In genomic region chr4:59000614-59001013, GRCm38 (mm10) we compare ENCODE assay signal across 8 mouse cellular contexts. TPM values are rescaled to one million over a fixed set of nuclear protein-coding genes. Genes with fewer than 3 reads are reported as not detected.
DNase-seq lines count a peak whose midpoint lies in the region; ATAC-seq lines count a peak whose summit lies in the region.

No protein-coding gene starts in this region.

- H3K36me3 ChIP-seq in heart, embryonic 11.5 days (ENCODE audit: control insufficient read depth, insufficient read depth, low read length): no peaks in the 10 kb centered on the region
- H3K36me3 ChIP-seq in limb, embryonic 10.5 days: no peaks in the 10 kb centered on the region
- no peaks in the 10 kb centered on the region for H3K36me3 ChIP-seq in splenic B cell, adult 2 months (ENCODE audit: control insufficient read depth, insufficient read depth, low read length, poor library complexity, severe bottlenecking)

- no peak overlapping the region for H3K9ac ChIP-seq in heart, embryonic 11.5 days (ENCODE audit: low read depth, low read length)

- no peaks in the 10 kb centered on the region for H3K9me3 ChIP-seq in heart, embryonic 11.5 days (replicated peaks; ENCODE audit: control insufficient read depth, low read length)
- no peaks in the 10 kb centered on the region for H3K9me3 ChIP-seq in limb, embryonic 10.5 days (replicated peaks)

- H3K27ac ChIP-seq in heart, embryonic 11.5 days (ENCODE audit: low read depth, low read length): no peak overlapping the region
- no peak overlapping the region for H3K27ac ChIP-seq in limb, embryonic 10.5 days

- peak; percentile 16 to 44 for DNase-seq in heart, postnatal 10 days
- DNase-seq in A20 (ENCODE audit: low read depth, low spot score) (peak; percentile 89), ZHBTc4 (ENCODE audit: low read depth, low spot score) (peak; percentile 88)
- peak; percentile 43 for DNase-seq in limb, embryonic 10.5 days (ENCODE audit: low spot score)
- peak; percentile 89 for DNase-seq in splenic B cell, adult 2 months (ENCODE audit: low read depth, low spot score)
- no peak for DNase-seq in left cerebral cortex, adult 11 months (ENCODE audit: low spot score)
- no peak for DNase-seq in urinary bladder, adult 2 months (ENCODE audit: low spot score)

- intact Hi-C loops in heart, postnatal 10 days (cut with DNase I): no loop called here

- WGBS in heart, embryonic 11.5 days (ENCODE audit: insufficient replicate concordance): 2% methylated on average over 2 of the region's 2 CpGs
- 4% methylated on average over 2 of the region's 2 CpGs for WGBS in limb, embryonic 10.5 days

- H3K27me3 ChIP-seq in heart, embryonic 11.5 days (ENCODE audit: control insufficient read depth, insufficient read depth, low read length): no peaks in the 10 kb centered on the region
- H3K27me3 ChIP-seq in limb, embryonic 10.5 days (ENCODE audit: low read depth, poor library complexity, severe bottlenecking): no peaks in the 10 kb centered on the region
- H3K27me3 ChIP-seq in splenic B cell, adult 2 months (ENCODE audit: control insufficient read depth, insufficient read depth, low read length, poor library complexity, severe bottlenecking): no peaks in the 10 kb centered on the region

- H3K4me1 ChIP-seq in heart, embryonic 11.5 days (ENCODE audit: control insufficient read depth, insufficient read depth, low read length): peaks cover 20% of the 10 kb centered on the region
- peaks cover 31% of the 10 kb centered on the region for H3K4me1 ChIP-seq in limb, embryonic 10.5 days

- no peak overlapping the region for H3K4me3 ChIP-seq in heart, embryonic 11.5 days (ENCODE audit: low read depth, low read length)
- H3K4me3 ChIP-seq in limb, embryonic 10.5 days: no peak overlapping the region

- no peak overlapping the region for H3K4me2 ChIP-seq in heart, embryonic 11.5 days

- ATAC-seq in heart, embryonic 11.5 days (replicated peaks; ENCODE audit: insufficient number of reproducible peaks, low FRiP score, low TSS enrichment): no peak

RNA-seq across cellular contexts. Expression of gene Gm20503, which starts 2.4 kb away (rescaled TPM):
- 1 to 10 TPM; 3.7 TPM for total RNA-seq in heart, postnatal 10 days (2021)
- 7.2 and 9.2 TPM in 2 replicates for polyA plus RNA-seq in heart, embryonic 11.5 days (2014; fragmentation: Nextera tagmentation; extraction: Ambion mirVana)
- polyA plus RNA-seq in limb, embryonic 10.5 days (2016; fragmentation: Nextera tagmentation; extraction: Ambion mirVana): 9.3 and 9.8 TPM in 2 replicates
- not detected in 2 replicates for polyA plus RNA-seq in urinary bladder, adult 2 months (2012; rRNA removed)

RNA-seq across cellular contexts. Expression of gene Dnajc25, which starts 5.8 kb away (rescaled TPM):
- 10 to 100 TPM; 15.9 to 18.2 TPM for total RNA-seq in heart, postnatal 10 days (2021)
- 5.9 and 10.6 TPM in 2 replicates for polyA plus RNA-seq in heart, embryonic 11.5 days (2014; fragmentation: Nextera tagmentation; extraction: Ambion mirVana)
- polyA plus RNA-seq in limb, embryonic 10.5 days (2016; fragmentation: Nextera tagmentation; extraction: Ambion mirVana): 5.5 and 8.3 TPM in 2 replicates
- polyA plus RNA-seq in urinary bladder, adult 2 months (2012; rRNA removed): 10.2 and 10.8 TPM in 2 replicates

RNA-seq across cellular contexts. Expression of gene Ptgr1, which starts 13.7 kb away (rescaled TPM):
- 1 to 10 TPM; 5.3 to 5.6 TPM for total RNA-seq in heart, postnatal 10 days (2021)
- 11.3 and 12.6 TPM in 2 replicates for polyA plus RNA-seq in heart, embryonic 11.5 days (2014; fragmentation: Nextera tagmentation; extraction: Ambion mirVana)
- polyA plus RNA-seq in limb, embryonic 10.5 days (2016; fragmentation: Nextera tagmentation; extraction: Ambion mirVana): 12.0 and 15.7 TPM in 2 replicates
- 101 and 130 TPM in 2 replicates for polyA plus RNA-seq in urinary bladder, adult 2 months (2012; rRNA removed)

RNA-seq across cellular contexts. Expression of gene Gng10, which starts 34.3 kb away (rescaled TPM):
- 10 to 100 TPM; 32.1 to 32.9 TPM for total RNA-seq in heart, postnatal 10 days (2021)
- 54.1 and 59.8 TPM in 2 replicates for polyA plus RNA-seq in heart, embryonic 11.5 days (2014; fragmentation: Nextera tagmentation; extraction: Ambion mirVana)
- polyA plus RNA-seq in limb, embryonic 10.5 days (2016; fragmentation: Nextera tagmentation; extraction: Ambion mirVana): 81.1 and 96.4 TPM in 2 replicates
- polyA plus RNA-seq in urinary bladder, adult 2 months (2012; rRNA removed): 46.3 and 49.5 TPM in 2 replicates

RNA-seq across cellular contexts. Expression of gene Zkscan16, which starts 57.2 kb away (rescaled TPM):
- under 1 TPM; 0.12 TPM for total RNA-seq in heart, postnatal 10 days (2021)
- polyA plus RNA-seq in heart, embryonic 11.5 days (2014; fragmentation: Nextera tagmentation; extraction: Ambion mirVana): 0.20 and 0.49 TPM in 2 replicates
- polyA plus RNA-seq in limb, embryonic 10.5 days (2016; fragmentation: Nextera tagmentation; extraction: Ambion mirVana): 1.0 and 1.1 TPM in 2 replicates
- 0.06 and 0.15 TPM in 2 replicates for polyA plus RNA-seq in urinary bladder, adult 2 months (2012; rRNA removed)

Comparison
In these comparisons a context has a peak if more than half of its experiments do, and no peak if none do; other contexts are left out.
1. DNase-seq: peak in heart, postnatal 10 days (2 of 2), A20 (single experiment), ZHBTc4 (single experiment), limb, embryonic 10.5 days (single experiment) and splenic B cell, adult 2 months (single experiment); none in left cerebral cortex, adult 11 months (single experiment) and urinary bladder, adult 2 months (single experiment).